Mouse (Mus musculus) thymus, postnatal 4 days (tissue): ENCODE results near the gene Vmn1r180.
"Not testable (repeated sequence)": the region's sequence is repeated elsewhere in the genome, so short reads cannot be mapped to it uniquely, and the experiment has no call there.

Experiments used
- DNase-seq: peaks from one replicate; pipeline ENCODE4 v3.0.0; 2021

Gene Vmn1r180

DNA sequence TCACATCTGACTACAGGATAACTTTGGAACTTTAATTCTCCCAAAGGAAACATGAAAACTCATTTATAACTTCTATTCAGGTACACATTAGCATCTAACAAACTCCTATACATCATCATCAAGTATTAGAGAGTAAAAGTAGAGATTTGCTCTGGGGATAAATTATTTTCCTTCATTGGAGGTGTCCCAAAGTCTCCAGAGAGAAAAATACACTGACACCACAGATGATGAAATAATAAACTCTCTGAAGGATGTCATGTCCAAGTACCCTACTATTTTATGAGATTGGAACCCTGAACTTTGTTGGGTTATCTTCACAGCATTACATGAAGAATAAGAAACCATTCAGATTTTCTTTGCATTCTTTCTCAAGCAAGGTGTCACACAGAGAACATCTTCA lies at the start of gene Vmn1r180:
TSS of gene Vmn1r180 (plus strand) at position 301 of the 400 bp plus-strand sequence.
- no peak for DNase-seq

DNA sequence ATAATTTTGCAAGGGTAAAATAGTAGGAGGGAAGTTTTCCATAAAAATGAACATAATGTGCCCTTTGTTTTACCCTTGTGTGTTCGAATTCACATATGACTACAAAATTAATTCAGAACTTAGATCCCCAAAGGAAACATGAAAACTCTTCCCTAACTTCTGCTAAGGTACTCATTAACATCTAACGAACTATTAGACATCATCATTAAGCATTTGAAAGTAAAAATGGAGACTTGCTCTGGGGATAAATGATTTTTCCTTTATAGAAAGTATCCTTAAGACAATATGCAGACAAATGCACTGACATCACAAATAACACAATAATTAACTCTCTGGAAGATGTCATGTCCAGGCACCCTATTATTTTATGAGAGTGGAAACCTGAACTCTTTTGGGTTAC lies 23.8 kb upstream of the Vmn1r180 start, which contains the start of gene Vmn1r179:
TSS of gene Vmn1r179 (plus strand) at position 301 of the 400 bp plus-strand sequence.
- no peak for DNase-seq

DNA sequence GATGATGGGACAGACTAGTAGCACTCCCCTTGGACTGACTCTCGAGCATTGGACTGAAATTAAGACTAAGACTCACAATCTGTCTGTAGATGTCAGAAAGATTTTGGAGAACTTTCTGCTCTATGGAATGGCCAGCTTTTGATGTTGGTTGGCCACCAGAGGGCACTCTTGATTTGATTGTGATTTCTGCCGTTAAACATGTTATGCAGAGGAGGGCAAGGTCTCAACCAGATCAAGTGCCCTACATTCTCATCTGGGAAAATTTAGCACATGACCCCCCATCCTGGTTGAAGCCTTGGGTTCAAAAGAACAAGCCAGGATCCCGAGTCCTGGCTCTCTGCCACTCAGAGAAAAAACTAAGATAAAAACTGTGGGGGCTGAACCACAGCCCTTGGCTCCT lies 17.6 kb downstream of the Vmn1r180 start:
- peak; percentile 23 for DNase-seq

DNA sequence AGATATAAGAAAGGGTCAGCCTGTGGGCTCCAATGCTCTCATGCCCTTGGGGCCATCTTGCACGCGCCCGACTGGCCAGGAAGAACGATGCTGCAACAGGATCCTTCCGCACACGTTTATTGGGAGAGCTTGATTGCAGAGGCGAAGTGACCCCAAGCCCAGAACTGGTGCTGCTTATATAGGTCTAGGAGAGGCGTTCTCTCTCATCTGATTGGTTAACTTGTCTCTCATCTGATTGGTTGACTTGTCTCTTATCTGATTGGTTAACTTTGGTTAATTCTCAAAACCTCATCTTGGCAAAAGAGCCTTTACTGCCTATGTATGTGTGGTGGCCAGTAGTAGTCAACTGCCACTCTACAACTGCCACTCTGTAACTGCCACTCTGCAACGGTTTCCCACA lies 23.9 kb downstream of the Vmn1r180 start, which contains the start of gene Vmn1r181:
TSS of gene Vmn1r181 (plus strand) at position 301 of the 400 bp plus-strand sequence.
- not testable (repeated sequence) for DNase-seq

- no peak for DNase-seq
These were observed 51.0 kb downstream of the Vmn1r180 start, which contains the start of gene V1rd19 for GRCm38 (mm10) chr7:24001391-24001790. V1rd19 (plus strand) TSS chr7:24001691.
